Mouse (Mus musculus) gastrocnemius, postnatal 36 days (tissue): ENCODE measurements around the gene Slc17a6. TPM values are rescaled to one million over a fixed set of nuclear protein-coding genes. Genes with fewer than 3 reads are reported as not detected.

Experiments
- DNase-seq, 2 experiments: peaks; one replicate each; pipeline ENCODE4 v3.0.0; 2022
- intact Hi-C: fragments of 180-260 bp; cut with DNase I; formaldehyde crosslinking; loops from one replicate; pipeline ENCODE4 v1.15.1; 2025
- long read RNA-seq, 2 experiments: library from polyadenylated mRNA; stranded (forward); transcript quantifications; one replicate each; pipeline ENCODE4 v2.0.0; 2021
- total RNA-seq, 2 experiments: library from RNA; stranded (reverse); gene quantifications; 2 replicates each; pipeline ENCODE4 v1.2.3; 2021

Gene Slc17a6
- not detected for total RNA-seq
- long read RNA-seq, experiment 1 = 0 reads
- long read RNA-seq, experiment 2 = 0 reads

GRCm38 (mm10) chr7:51621694-51622145 is at the start of gene Slc17a6:
Gene Slc17a6, plus strand, starts transcription at chr7:51622006.
- DNase-seq = peak; percentile 23 to 43
- intact Hi-C loops = no loop called here

GRCm38 (mm10) chr7:51600021-51600420 is 21.8 kb upstream of the Slc17a6 start:
- DNase-seq = no peak
- intact Hi-C loops = no loop called here

DNA sequence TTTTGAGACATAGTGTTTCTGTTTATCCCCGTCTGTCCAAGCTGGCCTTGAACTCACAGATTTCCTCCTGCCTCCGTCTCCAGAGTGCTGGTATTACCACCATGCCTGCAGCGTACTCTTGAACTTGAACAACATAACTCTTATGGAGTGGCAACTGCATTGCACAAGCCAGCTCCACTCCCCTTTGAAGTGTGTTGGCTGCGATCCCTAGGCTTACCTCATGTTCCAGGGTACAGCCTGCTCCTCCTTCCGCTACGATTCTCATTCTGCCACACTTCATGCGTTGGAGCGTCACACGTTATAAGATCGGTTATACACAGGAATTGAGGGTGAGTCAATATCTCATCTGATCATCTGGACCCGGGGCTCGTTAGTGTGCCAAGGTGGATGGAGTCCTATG is 18.1 kb upstream of the Slc17a6 start:
- DNase-seq = no peak
- intact Hi-C loops = no loop called here

DNA sequence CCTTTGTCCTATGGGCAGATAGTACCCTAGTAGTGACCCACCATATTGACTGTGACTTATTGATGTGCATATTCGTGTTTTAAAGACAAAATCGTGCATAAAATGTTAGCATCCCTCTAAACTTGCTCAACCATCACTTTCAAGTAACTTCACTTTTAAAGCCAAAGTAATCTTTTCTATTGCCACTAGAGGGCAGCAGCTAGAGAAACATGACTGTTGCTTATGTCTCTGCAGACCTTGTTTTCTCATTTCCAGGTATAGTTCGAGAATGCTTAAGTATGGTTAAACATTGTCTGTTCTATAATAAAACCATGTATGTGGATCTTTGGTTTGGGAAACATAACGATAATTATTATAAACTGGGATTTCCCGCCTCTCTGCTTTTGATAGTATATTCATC is 7.4 kb upstream of the Slc17a6 start:
- intact Hi-C loops = no loop called here
- DNase-seq = no peak

DNA sequence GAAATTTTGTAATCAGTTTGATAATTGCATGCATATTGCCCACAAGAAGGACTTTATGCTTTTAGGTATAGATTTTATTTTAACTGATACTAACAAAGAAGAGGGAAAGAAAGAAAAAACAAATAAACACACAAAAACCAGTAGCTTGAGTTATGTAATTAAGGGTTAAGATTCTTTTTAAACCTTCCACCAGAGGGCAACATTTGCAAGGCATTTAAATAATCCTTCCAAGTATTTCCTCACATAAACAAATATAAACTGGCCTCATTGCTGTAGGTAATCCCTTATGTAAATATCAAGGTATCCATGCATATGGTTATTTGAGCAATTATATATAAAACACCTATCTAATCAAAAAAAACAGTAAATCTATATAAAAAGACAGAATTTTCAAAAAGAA is 3.9 kb upstream of the Slc17a6 start:
- DNase-seq = no peak
- intact Hi-C loops = loop anchor here (1.0 kb wide), 1 partner anchor 354 kb away; no protein-coding TSS in a partner anchor

DNA sequence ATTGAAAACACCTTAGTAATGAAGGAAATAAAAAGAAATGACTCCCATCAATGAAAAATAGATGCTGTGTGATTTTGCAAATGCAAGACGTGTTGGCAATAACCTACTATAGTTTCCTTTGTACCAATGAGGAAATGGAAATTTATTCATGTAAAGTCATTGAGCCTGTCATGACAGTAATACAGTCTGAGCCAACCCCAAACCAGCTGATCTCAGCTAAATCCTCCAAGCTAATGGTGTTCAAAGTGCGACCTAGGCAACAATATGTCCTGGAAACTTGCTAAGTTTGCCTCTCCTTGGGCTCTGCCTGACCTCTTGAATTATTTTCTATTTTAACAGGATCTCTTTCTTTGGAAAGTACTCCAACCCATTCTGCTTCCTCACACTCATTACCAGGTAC is 3.4 kb upstream of the Slc17a6 start:
- intact Hi-C loops = loop anchor here (1.0 kb wide), 1 partner anchor 354 kb away; no protein-coding TSS in a partner anchor
- DNase-seq = no peak

DNA sequence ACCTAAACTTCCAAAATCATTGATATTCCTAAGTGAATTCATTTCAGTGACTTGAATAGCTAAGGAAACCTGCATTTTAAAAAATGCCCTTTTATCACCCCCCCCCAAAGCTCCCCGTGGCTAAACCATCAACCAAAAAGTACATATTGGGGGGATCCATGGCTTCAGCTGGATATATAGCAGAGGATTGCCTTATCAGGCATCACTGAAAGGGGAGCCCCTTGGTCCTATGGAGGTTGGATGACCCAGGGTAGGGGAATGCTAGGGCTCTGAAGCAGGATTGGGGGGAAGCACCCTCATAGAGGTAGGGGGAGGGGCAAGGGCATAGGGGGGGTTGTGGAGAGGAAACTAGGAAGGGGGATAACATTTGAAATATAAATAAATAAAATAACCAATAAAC is 1.8 kb upstream of the Slc17a6 start:
- DNase-seq = no peak
- intact Hi-C loops = no loop called here

DNA sequence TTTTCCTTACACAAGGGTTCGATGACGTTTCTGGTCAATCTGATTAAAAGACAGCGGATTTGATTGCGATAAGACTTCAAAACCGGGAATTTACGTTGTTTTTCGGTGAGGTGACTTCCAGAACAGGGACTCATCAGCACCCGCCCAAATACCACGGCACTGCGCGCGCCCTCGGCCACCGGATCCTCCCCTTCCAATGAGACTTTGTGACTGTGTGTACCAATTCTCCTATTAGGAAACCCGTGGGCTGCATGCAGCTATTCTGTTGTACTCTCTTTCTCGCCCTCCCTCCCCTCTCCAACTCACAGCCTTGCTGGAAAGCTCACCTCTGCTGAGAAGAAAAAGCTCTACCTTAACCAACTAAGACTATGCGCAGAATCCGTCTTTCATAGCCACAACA is 390 bp downstream of the Slc17a6 start:
- intact Hi-C loops = no loop called here
- no peak for DNase-seq

- intact Hi-C loops = no loop called here
- no peak for DNase-seq
Observed at GRCm38 (mm10) chr7:51622666-51623065, 860 bp downstream of the Slc17a6 start.

DNA sequence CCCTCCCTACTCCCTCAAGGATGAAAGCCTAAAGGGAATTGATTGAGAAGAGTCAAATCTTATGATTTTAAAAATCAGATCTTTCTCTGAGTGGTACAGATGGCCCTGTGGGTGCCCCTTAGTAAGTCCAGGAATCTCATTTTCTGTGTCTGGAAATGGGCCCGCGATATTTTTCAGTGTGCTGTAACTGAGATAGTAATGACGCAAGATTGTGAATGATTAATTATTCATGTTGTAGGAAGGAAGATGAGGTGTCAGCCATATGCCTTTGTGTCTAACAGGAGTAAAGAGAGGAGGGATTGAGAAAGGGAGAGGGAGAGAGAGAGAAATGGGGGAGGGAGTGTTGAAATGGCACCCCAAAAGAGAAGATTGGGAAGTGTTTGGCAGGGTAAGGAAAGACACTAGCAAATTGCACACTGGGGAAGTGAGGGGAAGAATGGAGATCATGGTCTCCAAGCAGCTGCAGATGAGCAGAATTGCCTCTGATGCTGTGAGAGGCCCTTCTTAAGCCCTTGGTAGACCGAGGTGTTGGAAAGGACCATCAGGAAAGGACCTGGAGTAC is 2.6 kb downstream of the Slc17a6 start:
- intact Hi-C loops = no loop called here
- DNase-seq = no peak

- intact Hi-C loops = no loop called here
- no peak for DNase-seq
Observed at GRCm38 (mm10) chr7:51625161-51625560, 3.4 kb downstream of the Slc17a6 start.

DNA sequence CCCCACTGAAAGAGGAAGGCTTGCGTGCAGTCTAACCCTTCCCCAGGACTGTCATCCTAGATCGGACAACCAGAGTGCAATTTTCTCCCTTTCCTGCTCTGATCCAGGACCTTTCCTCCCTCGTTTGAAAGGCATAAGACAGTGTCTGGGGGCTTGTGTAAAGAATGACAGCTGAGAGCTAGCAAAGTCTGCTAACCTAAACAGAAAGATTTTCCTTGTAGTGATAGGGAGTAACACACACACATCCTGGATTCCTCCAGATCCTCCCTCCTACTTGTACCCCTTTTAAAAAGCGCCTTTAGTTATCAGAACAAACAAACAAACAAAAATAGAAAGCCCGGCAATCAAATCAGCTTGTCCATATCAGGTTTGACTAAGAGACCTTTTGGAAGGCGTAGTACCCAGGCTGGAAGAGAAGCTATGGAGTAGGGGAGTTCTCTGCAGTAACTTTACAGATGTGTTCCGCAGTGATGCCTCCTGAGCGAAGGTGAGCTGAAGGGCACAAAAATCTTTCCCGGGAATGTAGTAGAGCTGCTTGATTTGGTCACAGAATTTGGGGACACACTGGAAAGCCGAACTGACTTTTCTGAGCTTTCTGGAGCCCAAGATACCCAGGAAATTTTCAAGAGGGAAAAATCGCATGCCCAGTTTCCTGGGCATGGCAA is 3.9 kb downstream of the Slc17a6 start:
- intact Hi-C loops = no loop called here
- DNase-seq = no peak

DNA sequence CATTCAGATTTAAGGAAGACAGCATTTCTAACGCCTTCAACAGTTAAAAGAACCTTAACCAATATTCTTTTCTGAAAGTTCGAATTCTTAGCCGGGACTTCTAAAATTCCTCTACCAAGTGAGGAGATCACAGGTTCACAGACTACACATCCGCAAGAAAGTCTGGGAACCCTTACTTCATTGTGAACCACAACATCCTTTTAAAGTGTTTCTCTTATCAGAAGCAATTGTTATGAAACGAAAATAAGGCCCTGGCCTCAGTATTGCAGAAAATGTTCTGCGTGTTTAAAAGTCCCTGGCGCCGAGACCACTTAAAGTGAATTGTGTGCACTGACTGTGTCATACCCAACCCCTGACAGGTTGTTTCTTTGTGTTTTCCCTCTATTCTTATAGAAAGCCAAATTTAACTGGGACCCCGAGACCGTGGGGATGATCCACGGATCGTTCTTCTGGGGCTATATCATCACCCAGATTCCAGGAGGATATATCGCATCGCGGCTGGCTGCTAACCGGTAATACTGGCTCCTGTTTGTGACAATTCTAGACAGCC is 4.7 kb downstream of the Slc17a6 start:
- DNase-seq = no peak
- intact Hi-C loops = no loop called here

DNA sequence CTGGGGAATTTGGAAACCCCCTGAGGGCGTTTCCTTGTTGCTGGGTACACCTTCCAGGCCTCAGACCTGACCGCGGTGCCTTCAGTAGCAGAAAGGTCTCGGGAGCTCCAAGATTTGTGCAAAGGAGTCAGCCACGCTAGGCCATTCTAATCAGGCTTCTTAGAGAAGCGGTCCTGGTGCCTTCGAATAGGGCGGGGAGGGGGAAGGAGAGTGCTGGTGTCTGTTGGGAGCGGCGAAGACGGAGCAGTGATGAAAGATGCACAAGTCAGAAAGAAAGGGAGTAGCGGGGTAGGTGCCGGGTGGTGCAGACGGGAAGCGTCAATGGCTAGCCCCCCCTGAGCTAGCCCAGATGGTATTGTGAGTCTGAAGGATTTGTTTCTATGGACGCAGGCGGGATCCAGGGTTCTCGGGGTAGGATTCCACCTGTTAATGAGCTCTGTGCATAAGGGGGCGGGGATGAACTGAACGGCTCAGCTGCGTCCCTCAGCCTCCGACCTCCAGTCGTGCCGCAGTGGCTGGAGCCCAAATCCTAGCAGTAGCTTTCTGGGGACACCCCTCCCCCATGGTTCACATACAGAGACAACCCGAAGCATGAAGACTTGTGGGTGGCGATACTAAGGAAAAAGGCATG is 5.3 kb downstream of the Slc17a6 start:
- DNase-seq = no peak
- intact Hi-C loops = no loop called here

- DNase-seq = no peak
- intact Hi-C loops = no loop called here
Observed at GRCm38 (mm10) chr7:51627666-51628065, 5.9 kb downstream of the Slc17a6 start.

DNA sequence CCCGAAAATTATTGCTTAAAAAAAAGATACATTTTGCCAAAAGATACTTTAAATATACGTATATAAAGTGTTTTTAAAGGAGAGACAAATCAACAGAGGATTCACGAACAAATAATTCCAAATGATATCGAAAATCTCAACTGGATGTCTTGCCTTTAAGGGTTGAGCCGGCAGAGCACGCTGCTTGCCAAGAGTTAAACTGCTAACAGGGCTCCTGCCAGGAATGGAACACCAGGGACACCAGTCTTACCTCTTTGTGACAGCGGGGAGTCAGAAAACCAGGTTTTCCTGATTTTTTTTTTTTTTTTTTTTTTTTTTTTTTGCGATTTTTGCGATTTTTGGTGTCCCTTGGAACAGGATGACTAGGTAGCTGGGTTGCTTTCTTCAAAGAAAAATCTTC is 6.5 kb downstream of the Slc17a6 start:
- intact Hi-C loops = no loop called here
- no peak for DNase-seq

GRCm38 (mm10) chr7:51629206-51629605 is 7.4 kb downstream of the Slc17a6 start:
- intact Hi-C loops = no loop called here
- no peak for DNase-seq

DNA sequence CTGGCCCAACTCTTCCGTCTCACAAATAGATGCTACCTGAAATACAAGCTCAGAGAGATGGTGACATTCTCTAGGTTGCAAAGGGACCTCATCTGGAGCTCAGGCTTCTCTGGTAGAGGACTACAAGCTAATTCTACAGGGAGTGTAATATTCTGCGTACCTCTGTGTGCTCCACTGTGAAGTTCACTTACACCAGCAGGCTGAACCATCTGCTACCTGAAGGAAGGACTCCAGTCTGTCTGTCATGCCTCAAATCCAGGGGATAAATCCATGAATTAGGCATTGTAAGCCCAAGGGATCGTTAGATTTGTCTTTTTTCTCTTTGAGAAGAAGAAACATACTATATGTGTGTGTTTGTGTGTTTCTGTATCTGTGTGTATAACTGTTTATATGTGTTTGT is 9.4 kb downstream of the Slc17a6 start:
- no peak for DNase-seq
- intact Hi-C loops = no loop called here

GRCm38 (mm10) chr7:51632543-51633229 is 10.9 kb downstream of the Slc17a6 start:
- intact Hi-C loops = no loop called here
- DNase-seq = no peak

- intact Hi-C loops = no loop called here
- no peak for DNase-seq
Observed at GRCm38 (mm10) chr7:51633230-51633844, 11.5 kb downstream of the Slc17a6 start.

GRCm38 (mm10) chr7:51657152-51657551 is 35.3 kb downstream of the Slc17a6 start:
- intact Hi-C loops = no loop called here

More at GRCm38 (mm10) chr7:51657152-51657551, 35.3 kb downstream of the Slc17a6 start:
- DNase-seq = no peak
